Mouse (Mus musculus): ENCODE measurements at regions not wholly inside any gene's neighbourhood (a gene's known extent, or its start where the extent isn't known, plus 50 kb on each side); places are given as distances from the start of the nearest gene placed in this dataset.
"Not testable (repeated sequence)": the region's sequence is repeated elsewhere in the genome, so short reads cannot be mapped to it uniquely, and the experiment has no call there.

DNA sequence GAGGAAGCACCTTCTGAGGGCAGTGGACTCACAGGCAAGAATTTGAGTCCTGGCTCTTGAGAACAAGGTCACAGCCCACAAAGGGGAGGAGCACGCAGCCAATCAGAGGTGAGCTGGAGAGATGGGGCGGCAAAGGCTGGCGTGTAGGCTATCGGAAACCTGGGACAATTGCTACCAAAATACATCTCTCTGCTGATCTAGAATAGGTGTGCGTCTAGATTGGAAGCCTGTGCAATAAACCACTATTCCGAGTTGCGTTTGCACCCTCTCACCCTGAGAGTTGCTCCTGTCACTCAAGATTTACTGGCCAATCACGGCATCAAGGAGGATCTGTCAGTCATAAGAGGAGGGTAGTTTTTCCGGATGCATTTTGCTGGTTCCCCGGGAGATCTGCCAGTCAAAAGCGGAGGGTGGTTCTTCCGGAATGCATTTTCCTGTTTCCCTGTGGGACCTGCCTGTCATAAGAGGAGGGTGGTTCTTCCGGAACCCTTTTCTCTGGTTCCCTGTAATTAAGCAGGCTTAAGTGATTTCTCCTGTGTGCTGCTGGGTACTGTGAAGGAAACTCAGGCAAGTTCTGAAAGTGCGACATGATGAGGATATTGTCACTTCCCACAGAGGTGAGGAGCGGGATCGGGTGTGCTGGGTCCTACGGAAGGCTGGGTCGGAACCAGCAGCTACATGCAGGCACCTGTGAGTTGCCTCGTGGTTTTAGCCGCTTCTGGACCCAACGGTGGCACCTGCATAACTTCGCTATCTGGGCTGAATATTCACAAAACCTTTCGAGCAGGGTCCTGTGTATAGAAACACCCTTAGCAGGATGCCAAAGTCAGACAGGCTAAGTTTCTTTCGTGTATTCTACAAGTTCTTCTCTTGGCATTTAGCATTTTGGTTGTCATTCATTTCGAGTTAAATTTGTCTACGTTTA, 112.6 kb upstream of the Zfp960 start:
- peak overlapping the region; percentile 79 for H3K4me3 ChIP-seq
- peak; percentile 86 to 94 for DNase-seq
- 2% methylated on average over 26 of the region's 26 CpGs for WGBS
- H3K79me2 ChIP-seq (replicated peaks; ENCODE audit: control insufficient read depth, insufficient read depth, low read length); H3K36me3 ChIP-seq (ENCODE audit: control insufficient read depth, insufficient read depth, low read length); H3K4me1 ChIP-seq (ENCODE audit: control insufficient read depth, insufficient read depth, low read length); H3K27me3 ChIP-seq (ENCODE audit: control insufficient read depth, insufficient read depth, low read length): not testable (repeated sequence)
- H3K27ac ChIP-seq = peak overlapping the region; percentile 90
- TF ChIP-seq CTCF (IDR thresholded peaks at IDR 0.05) = peak; percentile 27
- H3K9ac ChIP-seq (ENCODE audit: low read depth, low read length) = peak overlapping the region; percentile 41
- intact Hi-C loops (cut with DNase I) = loop anchor here (5.0 kb wide), 2 partner anchors 111 to 421 kb away; partner anchors contain the start of genes Riok2 and Zfp960

DNA sequence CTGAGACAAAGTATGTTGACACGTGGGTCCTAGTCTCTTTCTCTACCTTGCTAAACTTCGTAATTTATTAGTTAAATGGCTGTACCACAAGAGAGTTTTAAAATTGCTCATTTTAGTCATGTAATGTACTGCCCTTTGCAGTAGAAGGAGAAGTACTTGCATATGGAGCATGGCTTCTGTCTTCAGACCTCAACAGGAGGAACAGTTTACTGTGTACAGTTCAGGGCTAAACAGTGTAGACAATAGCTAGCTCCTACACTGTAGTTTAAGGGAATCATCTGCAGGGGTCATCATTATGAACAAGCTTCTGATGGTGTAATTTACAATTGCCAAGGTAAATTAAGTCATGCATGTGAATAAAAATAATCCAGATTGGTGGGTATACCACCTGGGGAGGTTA, 111.8 kb upstream of the Zfp960 start:
- H3K9ac ChIP-seq (ENCODE audit: low read depth, low read length); H3K27ac ChIP-seq; H3K36me3 ChIP-seq (ENCODE audit: control insufficient read depth, insufficient read depth, low read length); H3K27me3 ChIP-seq (ENCODE audit: control insufficient read depth, insufficient read depth, low read length); H3K79me2 ChIP-seq (replicated peaks; ENCODE audit: control insufficient read depth, insufficient read depth, low read length); DNase-seq; H3K4me1 ChIP-seq (ENCODE audit: control insufficient read depth, insufficient read depth, low read length): not testable (repeated sequence)
- WGBS = 16% methylated on average over 2 of the region's 2 CpGs
- intact Hi-C loops (cut with DNase I) = loop anchor here (5.0 kb wide), 2 partner anchors 110 to 420 kb away; partner anchors contain the start of genes Riok2 and Zfp960
- H3K4me3 ChIP-seq = peak overlapping the region; percentile 79

DNA sequence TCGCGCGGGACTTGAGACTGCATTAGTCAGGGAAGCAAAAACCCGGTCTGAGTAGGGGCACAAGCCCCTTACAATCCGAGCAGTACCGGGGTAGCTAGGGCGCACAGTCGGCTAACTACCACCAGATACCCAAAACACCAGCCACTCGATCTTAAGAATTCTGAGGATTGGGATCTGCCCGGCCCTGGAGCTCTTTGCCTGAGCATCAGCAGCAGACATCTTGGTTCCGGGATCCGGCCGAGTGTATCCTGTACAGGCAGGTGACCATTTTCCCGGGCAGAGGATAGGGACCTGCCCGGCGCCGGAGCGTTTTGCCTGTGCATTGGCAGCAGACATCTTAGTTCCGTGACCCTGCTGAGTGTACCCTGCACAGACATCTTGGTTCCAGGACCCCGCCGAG, 66.7 kb upstream of the Zfp960 start:
- WGBS = 83% methylated on average over 21 of the region's 21 CpGs
- H3K27ac ChIP-seq; DNase-seq; H3K4me3 ChIP-seq; H3K9ac ChIP-seq (ENCODE audit: low read depth, low read length); H3K4me1 ChIP-seq (ENCODE audit: control insufficient read depth, insufficient read depth, low read length); H3K36me3 ChIP-seq (ENCODE audit: control insufficient read depth, insufficient read depth, low read length); H3K27me3 ChIP-seq (ENCODE audit: control insufficient read depth, insufficient read depth, low read length); H3K79me2 ChIP-seq (replicated peaks; ENCODE audit: control insufficient read depth, insufficient read depth, low read length); intact Hi-C loops (cut with DNase I): not testable (repeated sequence)

DNA sequence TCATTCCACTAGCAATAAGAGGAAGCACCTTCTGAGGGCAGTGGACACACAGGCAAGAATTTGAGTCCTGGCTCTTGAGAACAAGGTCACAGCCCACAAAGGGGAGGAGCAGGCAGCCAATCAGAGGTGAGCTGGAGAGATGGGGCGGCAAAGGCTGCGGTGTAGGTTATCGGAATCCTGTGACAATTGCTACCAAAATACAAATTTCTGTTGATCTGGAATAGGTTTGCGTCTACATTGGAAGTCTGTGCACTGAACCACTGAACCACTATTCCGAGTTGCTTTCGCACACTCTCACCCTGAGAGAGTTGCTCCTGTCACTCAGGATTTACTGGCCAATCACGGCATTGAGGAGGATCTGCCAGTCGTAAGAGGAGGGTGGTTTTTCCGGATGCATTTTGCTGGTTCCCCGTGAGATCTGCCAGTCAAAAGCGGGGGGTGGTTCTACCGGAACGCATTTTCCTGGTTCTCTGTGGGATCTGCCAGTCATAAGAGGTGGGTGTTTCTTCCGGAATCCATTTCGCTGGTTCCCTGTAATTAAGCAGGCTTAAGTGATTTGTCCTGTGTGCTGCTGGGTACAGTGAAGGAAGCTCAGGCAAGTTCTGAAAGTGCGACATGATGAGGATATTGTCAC, 59.2 kb upstream of the Zfp960 start:
- H3K36me3 ChIP-seq (ENCODE audit: control insufficient read depth, insufficient read depth, low read length); H3K79me2 ChIP-seq (replicated peaks; ENCODE audit: control insufficient read depth, insufficient read depth, low read length); H3K4me1 ChIP-seq (ENCODE audit: control insufficient read depth, insufficient read depth, low read length); H3K27me3 ChIP-seq (ENCODE audit: control insufficient read depth, insufficient read depth, low read length): not testable (repeated sequence)
- intact Hi-C loops (cut with DNase I) = loop anchor here (10.0 kb wide), 2 partner anchors 290 to 370 kb away; partner anchors contain the start of gene Riok2
- Histone ChIP-seq H3K9ac (ENCODE audit: low read depth, low read length) (peak overlapping the region; percentile 75), H3K27ac (peak overlapping the region; percentile 66), H3K4me3 (peak overlapping the region; percentile 73)
- TF ChIP-seq EP300 (IDR thresholded peaks at IDR 0.05; ENCODE audit: insufficient read depth, low read depth, low read length) = 0 out of 2 replicates have a peak, but pooled peaks have one; percentile 9
- TF ChIP-seq POLR2A (IDR thresholded peaks at IDR 0.05; ENCODE audit: insufficient read depth, low read depth, low read length) = 0 out of 2 replicates have a peak, but pooled peaks have one; percentile 41
- peak; percentile 39 for TF ChIP-seq CTCF (IDR thresholded peaks at IDR 0.05)
- peak; percentile 82 to 91 for DNase-seq
- WGBS = 1% methylated on average over 16 of the region's 16 CpGs

DNA sequence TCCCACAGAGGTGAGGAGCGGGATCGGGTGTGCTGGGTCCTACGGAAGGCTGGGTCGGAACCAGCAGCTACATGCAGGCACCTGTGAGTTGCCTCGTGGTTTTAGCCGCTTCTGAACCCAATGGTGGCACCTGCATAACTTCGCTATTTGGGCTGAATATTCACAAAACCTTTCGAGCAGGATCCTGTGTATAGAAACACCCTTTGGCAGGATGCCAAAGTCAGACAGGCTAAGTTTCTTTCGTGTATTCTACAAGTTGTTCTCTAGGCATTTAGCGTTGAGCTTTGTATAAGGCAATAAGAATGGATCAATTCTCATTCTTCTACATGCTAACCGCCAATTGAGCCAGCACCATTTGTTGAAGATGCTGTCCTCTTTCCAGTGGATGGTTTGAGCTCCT, 58.6 kb upstream of the Zfp960 start:
- not testable (repeated sequence) for H3K27me3 ChIP-seq (ENCODE audit: control insufficient read depth, insufficient read depth, low read length); H3K36me3 ChIP-seq (ENCODE audit: control insufficient read depth, insufficient read depth, low read length); H3K4me1 ChIP-seq (ENCODE audit: control insufficient read depth, insufficient read depth, low read length); DNase-seq; H3K79me2 ChIP-seq (replicated peaks; ENCODE audit: control insufficient read depth, insufficient read depth, low read length)
- H3K4me3 ChIP-seq = peak overlapping the region; percentile 73
- WGBS = 2% methylated on average over 11 of the region's 11 CpGs
- peak overlapping the region; percentile 55 for H3K27ac ChIP-seq
- H3K9ac ChIP-seq (ENCODE audit: low read depth, low read length) = peak overlapping the region; percentile 75
- intact Hi-C loops (cut with DNase I) = loop anchor here (10.0 kb wide), 2 partner anchors 290 to 370 kb away; partner anchors contain the start of gene Riok2

Data from heart, adult 2 months (tissue).